Mouse (Mus musculus) brain, embryonic 14.5 days (tissue): ENCODE results near the gene Fam214a. TPM values are rescaled to one million over a fixed set of nuclear protein-coding genes. Genes with fewer than 3 reads are reported as not detected.
"Not testable (repeated sequence)": the region's sequence is repeated elsewhere in the genome, so short reads cannot be mapped to it uniquely, and the experiment has no call there.

Experiments
- DNase-seq: peaks from one replicate; pipeline ENCODE4 v3.0.0-alpha.2; 2011; ENCODE audit warnings: low read depth
- CTCF ChIP-seq: fragments of 200-500 bp; IDR thresholded peaks from 2 replicates; pipeline ENCODE4 v1.5.1; 2012; ENCODE audit warnings: inconsistent platforms, mild to moderate bottlenecking, moderate library complexity, borderline replicate concordance; ENCODE audit not compliant: insufficient read depth, insufficient read length; ENCODE audit errors: extremely low read depth
- POLR2A ChIP-seq: fragments of 200-500 bp; IDR thresholded peaks from 2 replicates; pipeline ENCODE4 v1.6.1; 2012; ENCODE audit warnings: mild to moderate bottlenecking, inconsistent platforms, borderline replicate concordance; ENCODE audit not compliant: poor library complexity, insufficient read depth, insufficient read length, severe bottlenecking; ENCODE audit errors: extremely low read depth
- polyA plus RNA-seq: library from polyadenylated mRNA; depleted of rRNA; stranded (reverse); fragments of >200 nt; gene quantifications from 2 replicates; pipeline ENCODE4 v1.2.3, GENCODE M21; 2012

Fam214a gene
- polyA plus RNA-seq, 1 experiment, result 25.4 TPM

- TF ChIP-seq CTCF, result no peak
- no peak for TF ChIP-seq POLR2A
- no peak for DNase-seq
These were observed 20.5 kb downstream of the Fam214a start for GRCm38 (mm10) chr9:74973154-74973553.

DNA sequence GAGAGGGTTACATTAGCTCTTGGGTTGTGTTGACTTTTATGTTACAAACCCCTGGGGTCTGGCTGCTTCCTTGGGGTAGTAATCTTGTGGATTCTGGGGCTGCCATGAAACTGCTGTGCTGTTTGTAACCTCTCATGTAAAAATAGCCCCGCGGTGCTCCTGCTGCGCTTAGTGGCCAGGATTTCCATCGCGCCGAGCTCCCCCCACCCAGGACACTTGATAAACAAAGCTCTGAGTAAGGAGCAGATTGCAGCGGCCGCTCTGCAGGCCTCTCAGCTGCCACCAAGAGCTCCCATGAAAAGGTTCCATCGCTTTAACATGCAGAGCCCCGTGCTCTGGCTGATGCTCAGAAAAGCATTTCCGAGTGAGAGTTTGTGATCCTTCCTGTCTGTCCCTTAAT lies 22.1 kb downstream of the Fam214a start:
- no peak for TF ChIP-seq POLR2A
- no peak for TF ChIP-seq CTCF
- peak; percentile 87 for DNase-seq

GRCm38 (mm10) chr9:74975416-74975815 lies 22.7 kb downstream of the Fam214a start:
- DNase-seq, result no peak
- TF ChIP-seq POLR2A (no peak), CTCF (no peak)

DNA sequence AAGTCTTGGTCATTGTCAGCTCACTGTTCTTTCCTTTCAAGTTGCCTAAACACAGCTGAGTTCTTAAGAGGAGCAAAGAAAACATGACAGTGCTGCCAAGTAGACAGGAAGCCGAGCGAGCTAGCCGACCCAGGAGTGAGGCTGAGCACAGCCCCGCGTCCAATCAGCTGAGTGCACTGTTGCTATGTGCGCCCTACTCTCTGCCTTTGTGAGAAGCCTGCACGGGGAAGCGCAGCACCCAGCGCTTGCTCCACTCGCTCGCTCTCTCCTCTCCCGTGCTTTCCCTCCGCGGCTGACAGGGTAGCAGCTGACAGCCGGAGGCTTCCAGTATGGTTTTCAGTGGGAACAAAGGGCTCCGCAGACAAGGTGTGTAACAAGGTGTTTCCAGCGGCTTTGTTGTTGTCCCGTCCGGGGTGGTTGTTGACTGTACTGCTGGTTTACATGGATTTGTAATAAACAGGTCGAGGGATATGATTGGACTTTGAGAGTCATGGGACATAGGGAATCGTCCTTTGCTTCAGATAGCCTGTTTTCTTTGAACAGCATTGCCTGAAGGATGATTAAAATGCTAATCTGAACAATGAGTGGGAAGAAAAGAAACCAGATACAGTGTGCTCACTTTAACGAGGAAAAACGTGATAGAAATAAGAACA lies 23.4 kb downstream of the Fam214a start:
- no peak for TF ChIP-seq CTCF
- peak; percentile 68; the same call in 1 of the 2 replicates for TF ChIP-seq POLR2A
- peak; percentile 98 for DNase-seq

DNA sequence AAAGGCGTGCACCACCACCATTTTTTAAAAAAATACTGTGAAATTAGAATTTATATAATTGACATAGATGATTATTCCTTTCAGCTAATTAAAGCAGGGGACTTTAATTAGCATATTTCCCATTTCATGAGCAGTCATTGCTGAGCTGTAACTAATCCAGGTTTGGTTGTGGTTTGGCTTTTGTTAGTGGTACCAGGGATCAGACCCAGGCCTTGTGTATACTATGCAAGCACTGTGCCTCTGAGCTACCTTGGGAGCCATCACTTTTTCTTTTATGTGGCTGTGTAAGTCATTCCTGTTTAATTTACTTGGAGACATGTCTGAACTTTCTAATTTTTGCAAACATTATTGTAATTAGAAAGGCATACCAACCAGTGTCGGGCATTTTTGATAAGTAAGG lies 24.6 kb downstream of the Fam214a start:
- DNase-seq, result peak; percentile 57
- no peak for TF ChIP-seq CTCF
- TF ChIP-seq POLR2A, result no peak

DNA sequence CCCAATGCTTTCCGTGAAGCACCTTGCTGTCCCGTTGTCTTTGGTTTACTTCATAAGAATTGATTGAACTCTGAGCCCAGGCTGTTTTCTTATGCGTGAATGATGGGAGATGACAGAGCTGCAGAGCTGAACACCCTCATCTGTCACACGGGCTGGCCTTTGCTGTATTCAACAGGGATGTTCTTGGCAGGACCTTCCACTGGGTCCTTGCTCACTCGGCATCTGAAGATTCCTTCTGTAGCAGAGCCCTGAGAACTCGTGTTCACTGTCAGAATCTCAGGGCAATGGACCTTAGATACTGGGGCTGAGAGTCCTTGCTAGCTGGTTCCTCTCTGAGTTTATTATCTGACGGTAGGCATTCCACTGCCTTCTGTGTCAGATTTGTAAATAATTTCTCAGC lies 25.3 kb downstream of the Fam214a start:
- DNase-seq, result peak; percentile 23
- TF ChIP-seq POLR2A, result no peak
- TF ChIP-seq CTCF, result no peak

GRCm38 (mm10) chr9:74978868-74979267 lies 26.2 kb downstream of the Fam214a start:
- TF ChIP-seq CTCF, result no peak
- no peak for TF ChIP-seq POLR2A
- no peak for DNase-seq

DNA sequence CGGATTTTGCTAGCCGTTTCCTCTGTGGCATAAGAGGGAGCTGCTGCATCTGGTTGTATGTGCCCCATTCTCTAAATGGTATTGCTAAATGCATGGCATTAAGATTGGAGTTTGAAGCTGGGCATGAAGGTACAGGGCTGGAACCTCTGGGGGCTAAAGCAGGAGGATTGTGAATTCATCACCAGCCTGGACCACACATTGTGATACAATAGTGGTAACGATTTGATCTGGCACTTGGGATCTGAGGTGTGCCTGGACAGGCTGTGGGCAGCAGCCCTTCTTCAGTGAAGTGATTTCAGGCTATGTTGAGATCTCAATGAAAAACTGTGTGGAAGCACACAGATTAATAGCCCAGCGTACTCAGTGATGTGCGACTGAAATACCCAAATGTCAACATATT lies 26.7 kb downstream of the Fam214a start:
- TF ChIP-seq CTCF (no peak), POLR2A (no peak)
- DNase-seq, result no peak

- DNase-seq, result no peak
These were observed 27.2 kb downstream of the Fam214a start for GRCm38 (mm10) chr9:74979866-74980265.

DNA sequence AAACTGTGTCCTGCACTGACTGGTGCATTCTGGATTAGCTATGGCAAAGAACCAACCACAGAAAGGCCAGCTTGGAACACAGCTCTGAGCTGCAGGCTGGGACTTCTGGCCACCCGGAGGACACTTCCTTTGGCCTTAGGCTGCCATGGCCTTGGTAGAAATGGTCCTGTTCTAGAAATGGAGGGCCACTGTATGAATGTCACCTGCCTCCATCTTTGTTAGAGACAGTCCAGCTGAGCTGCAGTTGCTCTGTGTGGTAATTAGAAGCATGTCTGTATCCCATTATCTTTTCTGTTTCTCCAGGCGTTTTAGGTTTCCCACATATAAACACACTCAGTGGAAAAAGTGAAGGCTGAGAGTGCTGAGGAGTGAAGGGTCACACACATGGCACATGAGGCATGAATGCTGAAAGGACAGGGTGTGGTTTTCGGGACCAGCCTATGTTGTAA lies 29.0 kb downstream of the Fam214a start:
- TF ChIP-seq CTCF (no peak), POLR2A (no peak)
- no peak for DNase-seq

More at GRCm38 (mm10) chr9:74979866-74980265, 27.2 kb downstream of the Fam214a start:
- no peak for TF ChIP-seq POLR2A
- TF ChIP-seq CTCF, result no peak

GRCm38 (mm10) chr9:74982193-74982592 lies 29.5 kb downstream of the Fam214a start:
- TF ChIP-seq CTCF (no peak), POLR2A (no peak)
- no peak for DNase-seq

GRCm38 (mm10) chr9:74982722-74983121 lies 30.0 kb downstream of the Fam214a start:
- DNase-seq, result not testable (repeated sequence)

- TF ChIP-seq CTCF (no peak), POLR2A (no peak)
These were observed 32.6 kb downstream of the Fam214a start for GRCm38 (mm10) chr9:74985173-74985715.

DNA sequence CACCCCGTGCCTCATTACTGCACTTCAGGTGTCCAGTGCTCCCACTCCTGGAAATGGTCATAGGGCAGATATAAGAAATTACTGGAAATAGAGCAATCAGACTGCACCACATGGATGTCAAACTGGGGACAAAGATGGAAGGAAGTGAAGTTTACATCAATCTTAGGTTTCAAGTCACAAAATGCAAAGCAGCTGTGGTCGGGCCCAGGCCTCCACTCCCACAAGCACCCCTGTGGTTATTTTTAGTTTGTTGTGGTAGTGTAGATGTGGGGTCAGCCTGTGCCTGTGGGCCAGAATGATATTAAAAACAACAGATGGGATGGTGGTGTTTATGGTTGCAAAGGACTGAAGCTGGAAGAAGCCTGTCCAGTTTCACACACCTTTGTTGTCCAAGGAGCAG lies 33.1 kb downstream of the Fam214a start:
- TF ChIP-seq POLR2A (no peak), CTCF (no peak)
- no peak for DNase-seq

More at GRCm38 (mm10) chr9:74985173-74985715, 32.6 kb downstream of the Fam214a start:
- peak; percentile 34 for DNase-seq
